Mouse (Mus musculus): ENCODE measurements around the gene Chic2. TPM values are rescaled to one million over a fixed set of nuclear protein-coding genes. Genes with fewer than 3 reads are reported as not detected.

The Chic2 gene
- polyA plus RNA-seq, 1 experiment from 2014 or later, result 43.2 TPM

DNA sequence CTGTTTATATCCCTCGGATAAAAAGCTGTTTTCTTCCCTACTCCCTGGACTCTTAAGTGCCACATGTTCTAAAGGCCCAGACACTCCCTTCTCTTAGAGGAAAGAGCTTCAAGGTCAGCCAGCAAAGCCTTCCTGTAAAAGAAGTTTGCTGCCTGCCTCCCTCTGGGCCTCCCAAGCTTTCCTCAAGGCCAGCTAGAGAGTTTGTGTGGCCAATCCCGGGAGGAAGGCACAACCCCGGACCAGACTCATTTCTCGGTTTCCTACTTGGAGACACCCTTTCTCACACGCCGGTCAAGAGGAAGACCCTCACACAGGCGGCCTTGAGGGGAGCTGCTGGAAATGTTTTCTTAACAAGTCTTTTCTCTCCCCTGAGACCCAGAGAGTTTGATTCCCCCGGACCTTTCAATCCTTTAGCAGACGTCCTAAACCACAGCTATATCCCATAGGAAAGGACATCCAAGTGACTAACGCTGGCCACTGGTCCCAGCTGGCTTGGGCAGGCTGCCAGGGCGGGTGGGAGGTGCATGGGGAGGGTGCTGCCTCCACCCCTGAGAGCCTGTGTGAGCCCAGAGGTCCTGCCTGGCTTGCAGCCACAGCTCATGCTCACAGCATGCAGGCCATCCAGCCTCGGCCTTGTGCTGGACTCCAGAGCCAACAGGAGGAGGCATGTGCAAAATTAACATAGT is 69.7 kb downstream of the Chic2 start:
- Histone ChIP-seq H3K4me2 (0 out of 2 replicates have a peak overlapping the region, but pooled peaks have one; percentile 12), H3K27me3 (ENCODE audit: insufficient read depth, low read length) (no peaks in the 10 kb centered on the region), H3K9ac (peak overlapping the region; percentile 9; the same call in 1 of the 2 replicates), H3K36me3 (ENCODE audit: insufficient read depth) (no peaks in the 10 kb centered on the region), H3K4me3 (ENCODE audit: low read depth, low read length) (no peak overlapping the region), H3K27ac (ENCODE audit: low read depth) (peak overlapping the region; percentile 87), H3K9me3 (ENCODE audit: low read depth, low read length) (no peaks in the 10 kb centered on the region), H3K4me1 (ENCODE audit: insufficient read depth) (peaks cover 27% of the 10 kb centered on the region)
- peak; percentile 87 for DNase-seq
- WGBS, result 19% methylated on average over 12 of the region's 12 CpGs
- TF ChIP-seq CTCF (IDR thresholded peaks at IDR 0.05; ENCODE audit: low read depth), result no peak
- ATAC-seq (ENCODE audit: insufficient read depth), result peak; percentile 85

- H3K36me3 ChIP-seq (ENCODE audit: insufficient read depth), result no peaks in the 10 kb centered on the region
- H3K27me3 ChIP-seq (ENCODE audit: insufficient read depth, low read length), result no peaks in the 10 kb centered on the region
- peak overlapping the region; percentile 12; the same call in 1 of the 2 replicates for H3K4me2 ChIP-seq
- peak; percentile 83 for DNase-seq
- H3K27ac ChIP-seq (ENCODE audit: low read depth), result peak overlapping the region; percentile 87
- no peaks in the 10 kb centered on the region for H3K9me3 ChIP-seq (ENCODE audit: low read depth, low read length)
- TF ChIP-seq CTCF (IDR thresholded peaks at IDR 0.05; ENCODE audit: low read depth), result no peak
- 32% methylated on average over 22 of the region's 22 CpGs for WGBS
- no peak overlapping the region for H3K4me3 ChIP-seq (ENCODE audit: low read depth, low read length)
- peak; percentile 70 for ATAC-seq (ENCODE audit: insufficient read depth)
- H3K9ac ChIP-seq, result 0 out of 2 replicates have a peak overlapping the region, but pooled peaks have one; percentile 6
- H3K4me1 ChIP-seq (ENCODE audit: insufficient read depth), result peaks cover 20% of the 10 kb centered on the region
Observed at GRCm38 (mm10) chr5:74974061-74974581, 70.5 kb downstream of the Chic2 start.

DNA sequence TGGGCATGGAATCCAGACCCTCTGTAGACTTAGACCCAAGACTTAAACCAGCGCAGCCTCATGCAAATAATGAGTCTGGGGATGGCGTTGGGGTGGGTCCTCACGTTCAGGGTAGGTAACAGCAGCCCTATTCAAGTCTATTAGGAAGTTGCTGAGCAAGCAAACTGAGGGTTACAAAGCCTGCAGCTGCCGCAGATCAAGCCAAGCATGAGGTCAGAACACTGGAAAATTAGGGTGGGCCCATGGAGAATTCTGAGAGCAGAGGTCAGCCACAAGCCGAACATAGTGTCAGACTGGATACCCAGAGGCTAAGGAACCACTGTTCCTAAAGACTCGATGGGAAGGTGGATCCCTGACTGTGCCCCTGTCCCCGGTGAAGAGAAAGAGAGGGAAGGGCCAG is 73.2 kb downstream of the Chic2 start:
- Histone ChIP-seq H3K4me1 (ENCODE audit: insufficient read depth) (peaks cover 20% of the 10 kb centered on the region), H3K27ac (ENCODE audit: low read depth) (no peak overlapping the region), H3K9ac (no peak overlapping the region), H3K27me3 (ENCODE audit: insufficient read depth, low read length) (no peaks in the 10 kb centered on the region), H3K4me3 (ENCODE audit: low read depth, low read length) (no peak overlapping the region), H3K9me3 (ENCODE audit: low read depth, low read length) (no peaks in the 10 kb centered on the region), H3K4me2 (no peak overlapping the region), H3K36me3 (ENCODE audit: insufficient read depth) (no peaks in the 10 kb centered on the region)
- no peak for TF ChIP-seq CTCF (IDR thresholded peaks at IDR 0.05; ENCODE audit: low read depth)
- 76% methylated on average over 7 of the region's 7 CpGs for WGBS
- DNase-seq (no peak), ATAC-seq (ENCODE audit: insufficient read depth) (no peak)

DNA sequence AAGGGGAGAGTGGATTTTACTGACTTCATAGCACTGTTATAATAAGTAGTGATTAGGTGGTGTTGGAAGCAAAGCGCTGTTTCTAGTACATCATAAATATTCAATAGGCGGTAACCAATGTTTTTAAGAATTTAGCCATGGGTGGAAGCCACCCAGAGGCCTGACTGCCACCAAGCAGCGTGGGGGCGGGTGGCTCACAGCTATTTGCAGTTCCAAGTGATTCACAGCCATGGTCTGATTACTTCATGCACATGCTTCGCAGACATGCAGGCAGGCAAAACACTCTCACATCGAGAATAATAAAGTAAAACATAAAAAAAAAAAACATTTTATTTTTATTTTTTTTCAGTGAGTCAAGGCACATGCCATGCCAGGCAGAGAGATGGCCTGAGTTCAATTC is 75.2 kb downstream of the Chic2 start:
- TF ChIP-seq CTCF (IDR thresholded peaks at IDR 0.05; ENCODE audit: low read depth), result no peak
- Histone ChIP-seq H3K4me3 (ENCODE audit: low read depth, low read length) (no peak overlapping the region), H3K27me3 (ENCODE audit: insufficient read depth, low read length) (no peaks in the 10 kb centered on the region)

GRCm38 (mm10) chr5:74967882-74968281 is 76.7 kb downstream of the Chic2 start:
- Histone ChIP-seq H3K9ac (no peak overlapping the region), H3K4me3 (ENCODE audit: low read depth, low read length) (no peak overlapping the region), H3K36me3 (ENCODE audit: insufficient read depth) (no peaks in the 10 kb centered on the region), H3K27me3 (ENCODE audit: insufficient read depth, low read length) (no peaks in the 10 kb centered on the region), H3K4me1 (ENCODE audit: insufficient read depth) (no peaks in the 10 kb centered on the region), H3K9me3 (ENCODE audit: low read depth, low read length) (no peaks in the 10 kb centered on the region), H3K4me2 (no peak overlapping the region), H3K27ac (ENCODE audit: low read depth) (no peak overlapping the region)
- no peak for TF ChIP-seq CTCF (IDR thresholded peaks at IDR 0.05; ENCODE audit: low read depth)
- no peak for ATAC-seq (ENCODE audit: insufficient read depth)
- 74% methylated on average over 3 of the region's 3 CpGs for WGBS
- DNase-seq, result no peak

More for the DNA sequence above, 75.2 kb downstream of the Chic2 start:
- H3K36me3 ChIP-seq (ENCODE audit: insufficient read depth), result no peaks in the 10 kb centered on the region
- DNase-seq (no peak), ATAC-seq (ENCODE audit: insufficient read depth) (no peak)
- no peak overlapping the region for H3K9ac ChIP-seq
- 89% methylated on average over 6 of the region's 6 CpGs for WGBS
- H3K9me3 ChIP-seq (ENCODE audit: low read depth, low read length), result no peaks in the 10 kb centered on the region
- H3K27ac ChIP-seq (ENCODE audit: low read depth), result no peak overlapping the region
- H3K4me2 ChIP-seq, result no peak overlapping the region
- H3K4me1 ChIP-seq (ENCODE audit: insufficient read depth), result peaks cover 4% of the 10 kb centered on the region; the same call in 1 of the 2 replicates

- Histone ChIP-seq H3K4me2 (no peak overlapping the region), H3K27ac (ENCODE audit: low read depth) (no peak overlapping the region), H3K9me3 (ENCODE audit: low read depth, low read length) (no peaks in the 10 kb centered on the region), H3K9ac (no peak overlapping the region), H3K36me3 (ENCODE audit: insufficient read depth) (no peaks in the 10 kb centered on the region), H3K27me3 (ENCODE audit: insufficient read depth, low read length) (no peaks in the 10 kb centered on the region), H3K4me1 (ENCODE audit: insufficient read depth) (no peaks in the 10 kb centered on the region), H3K4me3 (ENCODE audit: low read depth, low read length) (no peak overlapping the region)
- 42% methylated on average over 10 of the region's 10 CpGs for WGBS
- peak; percentile 59 for DNase-seq
- no peak for TF ChIP-seq CTCF (IDR thresholded peaks at IDR 0.05; ENCODE audit: low read depth)
- no peak for ATAC-seq (ENCODE audit: insufficient read depth)
Observed at GRCm38 (mm10) chr5:74966891-74967290, 77.7 kb downstream of the Chic2 start.

GRCm38 (mm10) chr5:74962771-74963170 is 81.8 kb downstream of the Chic2 start:
- WGBS, result 69% methylated on average over 5 of the region's 5 CpGs
- ATAC-seq (ENCODE audit: insufficient read depth) (no peak), DNase-seq (no peak)

More at GRCm38 (mm10) chr5:74962771-74963170, 81.8 kb downstream of the Chic2 start:
- Histone ChIP-seq H3K9ac (no peak overlapping the region), H3K27me3 (ENCODE audit: insufficient read depth, low read length) (no peaks in the 10 kb centered on the region), H3K9me3 (ENCODE audit: low read depth, low read length) (no peaks in the 10 kb centered on the region), H3K36me3 (ENCODE audit: insufficient read depth) (no peaks in the 10 kb centered on the region), H3K4me2 (no peak overlapping the region), H3K4me3 (ENCODE audit: low read depth, low read length) (no peak overlapping the region), H3K27ac (ENCODE audit: low read depth) (no peak overlapping the region), H3K4me1 (ENCODE audit: insufficient read depth) (no peaks in the 10 kb centered on the region)
- TF ChIP-seq CTCF (IDR thresholded peaks at IDR 0.05; ENCODE audit: low read depth), result no peak

Data from lung, embryonic 14.5 days (tissue).